Mouse (Mus musculus) cortical plate, adult 2 months (tissue): ENCODE results near the gene 4930507D05Rik. TPM values are rescaled to one million over a fixed set of nuclear protein-coding genes. Genes with fewer than 3 reads are reported as not detected.
"Not testable (repeated sequence)": the region's sequence is repeated elsewhere in the genome, so short reads cannot be mapped to it uniquely, and the experiment has no call there.

ENCODE experiments used
- H3K27ac ChIP-seq: fragments of 200-500 bp; 2 replicates; pipeline ENCODE4 v1.5.1; 2012; ENCODE audit warnings: low read length, control low read depth, inconsistent platforms; ENCODE audit not compliant: insufficient read depth
- H3K4me1 ChIP-seq: fragments of 200-500 bp; 2 replicates; pipeline ENCODE4 v1.6.1; 2011; ENCODE audit warnings: low read length; ENCODE audit not compliant: control insufficient read depth, insufficient read depth
- H3K4me3 ChIP-seq: fragments of 200-500 bp; 2 replicates; pipeline ENCODE4 v1.5.1; 2011; ENCODE audit warnings: mild to moderate bottlenecking, low read length, control low read depth; ENCODE audit not compliant: insufficient read depth
- CTCF ChIP-seq: fragments of 200-500 bp; IDR thresholded peaks from 2 replicates; pipeline ENCODE4 v1.5.1; 2011; ENCODE audit warnings: mild to moderate bottlenecking, control low read depth, low read length; ENCODE audit not compliant: insufficient read depth; ENCODE audit errors: extremely low read depth
- POLR2A ChIP-seq: fragments of 200-500 bp; IDR thresholded peaks from 2 replicates; pipeline ENCODE4 v1.6.1; 2011; ENCODE audit warnings: mild to moderate bottlenecking, low read length, control low read depth; ENCODE audit not compliant: insufficient read depth; ENCODE audit errors: extremely low read depth
- polyA plus RNA-seq: library from polyadenylated mRNA; depleted of rRNA; stranded (reverse); fragments of >200 nt; gene quantifications from 2 replicates; pipeline ENCODE4 v1.2.3, GENCODE M21; 2012; rRNA removed

4930507D05Rik gene
- polyA plus RNA-seq, 1 experiment = 1.3 TPM

GRCm38 (mm10) chr10:62474944-62475343 is 25.7 kb downstream of the 4930507D05Rik start:
- Histone ChIP-seq H3K27ac (no peak overlapping the region), H3K4me3 (no peak overlapping the region), H3K4me1 (no peaks in the 10 kb centered on the region)
- TF ChIP-seq CTCF = no peak
- TF ChIP-seq POLR2A = no peak

DNA sequence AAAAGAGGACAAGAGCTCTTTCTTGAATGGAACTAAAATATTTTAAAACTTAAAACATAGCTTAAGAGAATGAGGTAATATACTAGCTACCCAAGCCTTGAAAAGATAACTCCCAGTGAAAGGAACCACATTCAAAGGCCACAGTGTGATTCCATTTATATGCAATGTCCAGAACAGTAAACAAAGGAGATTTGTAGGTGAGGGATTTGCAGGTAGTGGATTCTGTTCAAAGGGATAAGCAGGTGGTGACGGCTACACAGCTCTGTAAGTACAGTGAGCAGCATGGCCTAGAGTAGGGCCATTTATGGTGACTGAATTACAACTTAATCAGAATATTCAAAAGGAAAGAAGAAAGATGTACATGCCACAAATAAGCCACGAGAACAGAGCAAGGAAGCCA is 27.7 kb downstream of the 4930507D05Rik start:
- TF ChIP-seq POLR2A (no peak), CTCF (no peak)
- no peak overlapping the region for H3K4me3 ChIP-seq
- H3K27ac ChIP-seq = no peak overlapping the region
- H3K4me1 ChIP-seq = no peaks in the 10 kb centered on the region

GRCm38 (mm10) chr10:62481108-62481852 is 32.0 kb downstream of the 4930507D05Rik start:
- TF ChIP-seq POLR2A = no peak
- no peak for TF ChIP-seq CTCF
- Histone ChIP-seq H3K27ac (no peak overlapping the region), H3K4me3 (no peak overlapping the region), H3K4me1 (peaks cover 1% of the 10 kb centered on the region; the same call in 1 of the 2 replicates)

DNA sequence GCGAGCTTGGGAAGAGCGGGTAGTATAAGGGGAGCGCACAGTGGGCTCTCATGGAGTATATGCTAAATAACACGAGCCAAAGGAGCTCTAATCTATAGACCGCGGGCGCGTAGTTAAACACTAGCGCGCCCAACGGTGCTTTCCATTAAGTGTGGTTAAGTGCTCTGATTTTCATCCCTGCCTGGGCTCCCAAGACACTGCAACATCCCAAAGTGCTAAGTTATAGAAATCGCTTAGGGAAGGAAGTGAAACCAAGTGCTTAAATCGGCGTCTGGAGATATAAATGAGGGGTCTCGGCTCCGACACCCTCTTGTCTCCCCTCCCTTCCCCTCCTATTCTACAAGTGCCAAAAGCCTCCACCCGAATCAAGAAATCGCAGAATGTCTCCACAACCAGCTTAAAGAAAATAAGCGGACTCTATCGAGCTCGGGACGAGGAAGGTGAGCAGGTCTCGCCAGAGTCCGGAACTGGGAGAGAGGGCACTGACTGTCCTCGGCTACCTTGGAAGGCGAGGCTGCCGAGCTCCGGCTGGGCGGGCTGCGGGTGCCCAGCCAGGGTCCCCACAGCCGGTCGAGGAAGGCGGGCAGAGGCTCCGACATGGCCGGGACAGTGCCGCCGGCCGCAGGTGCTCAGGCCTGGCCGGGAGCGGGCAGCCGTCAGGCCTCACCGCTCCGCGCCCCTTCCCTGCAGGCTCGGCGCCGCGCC is 36.7 kb downstream of the 4930507D05Rik start:
- Histone ChIP-seq H3K4me3 (peak overlapping the region; percentile 47), H3K27ac (peak overlapping the region; percentile 56), H3K4me1 (peaks cover 1% of the 10 kb centered on the region; the same call in 1 of the 2 replicates)
- TF ChIP-seq CTCF = no peak
- no peak for TF ChIP-seq POLR2A

- peak within 1 kb of the TSS; percentile 56 for H3K27ac ChIP-seq
- peaks cover 1% of the 10 kb centered on the region; the same call in 1 of the 2 replicates for H3K4me1 ChIP-seq
- TF ChIP-seq CTCF = no peak
- TF ChIP-seq POLR2A = peak; percentile 77; the same call in 1 of the 2 replicates
- H3K4me3 ChIP-seq = peak within 1 kb of the TSS; percentile 47
Observed at GRCm38 (mm10) chr10:62486618-62487415, 37.5 kb downstream of the 4930507D05Rik start, which contains the start of gene Vps26a. Gene Vps26a (minus strand): TSS chr10:62486805.

DNA sequence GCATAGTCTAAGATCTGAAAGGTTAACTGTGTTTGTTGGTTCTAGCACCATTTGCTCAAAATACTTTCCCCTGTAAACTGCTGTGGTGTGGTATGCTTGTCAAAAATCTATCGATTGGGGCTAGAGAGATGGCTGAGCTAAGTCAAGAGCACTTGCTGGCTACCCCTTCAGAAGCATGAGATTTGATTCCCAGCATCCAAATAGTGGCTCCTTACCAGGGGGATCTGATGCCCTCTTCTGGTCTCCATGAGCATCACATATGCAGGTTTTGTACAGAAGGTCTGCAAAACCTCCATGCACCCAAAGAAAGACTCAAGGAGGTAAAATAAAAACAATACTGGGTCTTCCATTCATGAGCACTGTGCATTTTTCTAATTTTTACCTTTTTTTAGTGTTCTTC is 39.0 kb downstream of the 4930507D05Rik start:
- TF ChIP-seq CTCF = peak; percentile 47; the same call in 1 of the 2 replicates
- TF ChIP-seq POLR2A = no peak

GRCm38 (mm10) chr10:62491681-62492080 is 42.4 kb downstream of the 4930507D05Rik start:
- H3K27ac ChIP-seq, H3K4me3 ChIP-seq, H3K4me1 ChIP-seq: not testable (repeated sequence)

More for the DNA sequence above, 39.0 kb downstream of the 4930507D05Rik start:
- Histone ChIP-seq H3K4me3 (no peak overlapping the region), H3K4me1 (peaks cover 1% of the 10 kb centered on the region; the same call in 1 of the 2 replicates), H3K27ac (no peak overlapping the region)

- Histone ChIP-seq H3K27ac (no peak overlapping the region), H3K4me3 (no peak overlapping the region), H3K4me1 (no peaks in the 10 kb centered on the region)
- no peak for TF ChIP-seq POLR2A
- TF ChIP-seq CTCF = peak; percentile 96
Observed at GRCm38 (mm10) chr10:62500088-62500915, 51.0 kb downstream of the 4930507D05Rik start.

Other genes starting within 250 kb of the 4930507D05Rik start
- gene Tspan15, start 218.2 kb upstream of the 4930507D05Rik start, polyA plus RNA-seq = 26.6 and 26.9 TPM in 2 replicates
- gene Tacr2, start 197.1 kb upstream of the 4930507D05Rik start, polyA plus RNA-seq = 0.31 and 0.42 TPM in 2 replicates
- gene Hk1, start 69.6 kb upstream of the 4930507D05Rik start, polyA plus RNA-seq = 223 and 232 TPM in 2 replicates
- 18.5 and 18.6 TPM in 2 replicates for gene Hkdc1, start 27.0 kb upstream of the 4930507D05Rik start, polyA plus RNA-seq
- gene Supv3l1, start 249 bp downstream of the 4930507D05Rik start, polyA plus RNA-seq = 30.2 and 32.2 TPM in 2 replicates
- 41.1 and 41.7 TPM in 2 replicates for gene Vps26a, start 37.3 kb downstream of the 4930507D05Rik start, polyA plus RNA-seq
- gene Srgn, start 78.0 kb downstream of the 4930507D05Rik start, polyA plus RNA-seq = 13.7 and 15.8 TPM in 2 replicates
- 141 and 142 TPM in 2 replicates for gene Kif1bp, start 129.0 kb downstream of the 4930507D05Rik start, polyA plus RNA-seq
- 16.0 and 17.4 TPM in 2 replicates for gene Ddx21, start 152.8 kb downstream of the 4930507D05Rik start, polyA plus RNA-seq
- 77.5 and 78.3 TPM in 2 replicates for gene Ddx50, start 201.7 kb downstream of the 4930507D05Rik start, polyA plus RNA-seq